Mouse (Mus musculus) WW6 (cell line): ENCODE measurements around the gene Ccdc78.
A peak's percentile ranks its signal among the peaks of the same experiment; 100 is the strongest.

Experiments used
- DNase-seq: peaks from one replicate; pipeline ENCODE4 v3.0.0-alpha.2; 2013; ENCODE audit warnings: low read depth, low spot score

Gene Ccdc78

GRCm38 (mm10) chr17:25832436-25833290, 46.3 kb downstream of the Ccdc78 start:
- peak; percentile 96 for DNase-seq

GRCm38 (mm10) chr17:25833291-25833663, 46.9 kb downstream of the Ccdc78 start, which contains the start of gene Stub1:
TSS of gene Stub1 (minus strand) at chr17:25833404.
- DNase-seq = no peak

GRCm38 (mm10) chr17:25833961-25834594, 47.7 kb downstream of the Ccdc78 start:
- DNase-seq = no peak

- DNase-seq = no peak
Measured at GRCm38 (mm10) chr17:25834595-25835222, 48.3 kb downstream of the Ccdc78 start.

GRCm38 (mm10) chr17:25835301-25835700, 48.9 kb downstream of the Ccdc78 start:
- DNase-seq = no peak

- DNase-seq = no peak
Measured at GRCm38 (mm10) chr17:25835816-25836215, 49.4 kb downstream of the Ccdc78 start.

GRCm38 (mm10) chr17:25836397-25837075, 50.2 kb downstream of the Ccdc78 start:
- no peak for DNase-seq

GRCm38 (mm10) chr17:25837076-25837410, 50.7 kb downstream of the Ccdc78 start, which contains the start of gene Rhbdl1:
TSS of gene Rhbdl1 (minus strand) at chr17:25837295.
- DNase-seq = no peak

GRCm38 (mm10) chr17:25837533-25837932, 51.2 kb downstream of the Ccdc78 start:
- DNase-seq = no peak

GRCm38 (mm10) chr17:25838904-25839303, 52.5 kb downstream of the Ccdc78 start:
- DNase-seq = no peak

- no peak for DNase-seq
Measured at GRCm38 (mm10) chr17:25839455-25840235, 53.3 kb downstream of the Ccdc78 start.
